Mouse (Mus musculus) CD4-positive, CD25-positive, alpha-beta regulatory T cell, adult 2 months (primary cell): ENCODE results near the gene Sspo.
A peak's percentile ranks its signal among the peaks of the same experiment; 100 is the strongest.

Experiments
- DNase-seq: peaks from one replicate; pipeline ENCODE4 v3.0.0-alpha.2; 2012; ENCODE audit warnings: low read depth, low spot score

Gene Sspo

GRCm38 (mm10) chr6:48447929-48448328, at the start of gene Sspo:
Gene Sspo (plus strand): TSS chr6:48448229.
- no peak for DNase-seq

- no peak for DNase-seq
These were observed 48.1 kb upstream of the Sspo start for GRCm38 (mm10) chr6:48399906-48400305.

GRCm38 (mm10) chr6:48404071-48404470, 44.0 kb upstream of the Sspo start:
- DNase-seq: no peak

GRCm38 (mm10) chr6:48409726-48410343, 38.2 kb upstream of the Sspo start:
- DNase-seq: no peak

DNA sequence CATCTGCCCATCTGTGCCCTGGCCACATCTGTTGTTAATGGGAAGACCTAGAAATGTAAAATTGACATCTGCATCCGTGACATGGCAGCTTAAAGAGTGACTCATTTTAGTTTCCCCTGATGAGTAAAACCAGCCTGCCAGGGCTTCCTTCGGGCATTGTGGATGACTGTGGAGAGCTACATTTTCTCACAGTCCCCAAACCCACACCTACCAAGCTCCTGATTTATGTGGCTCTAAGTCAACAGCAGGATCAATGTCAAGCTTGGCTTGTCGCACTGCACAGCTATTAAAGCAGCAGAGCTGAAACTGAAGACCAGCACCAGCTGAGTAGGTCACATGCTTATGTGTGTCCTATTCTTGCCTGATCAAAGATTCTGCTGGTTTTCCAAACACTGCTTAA, 37.5 kb upstream of the Sspo start:
- no peak for DNase-seq

- DNase-seq: no peak
These were observed 36.6 kb upstream of the Sspo start for GRCm38 (mm10) chr6:48411193-48412092.

DNA sequence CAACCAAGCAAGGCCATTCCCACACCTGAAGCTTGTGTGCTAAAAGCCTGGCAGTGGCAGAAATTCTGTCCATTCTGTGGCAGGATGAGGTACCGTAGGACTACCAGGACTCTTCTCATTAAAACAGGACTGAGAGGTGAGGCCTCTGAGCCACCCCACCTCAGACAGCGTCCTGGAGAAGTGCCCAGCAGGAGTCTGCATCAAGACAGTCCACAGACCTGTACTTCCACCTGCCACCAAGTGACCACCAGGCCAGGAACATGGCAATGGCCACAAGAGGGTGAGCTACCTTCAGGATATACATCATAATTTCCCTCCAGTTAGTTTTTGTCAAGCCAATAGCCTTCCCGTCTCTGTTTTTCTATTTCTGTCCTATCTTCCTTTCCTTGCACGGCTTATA, 35.9 kb upstream of the Sspo start:
- DNase-seq: no peak

DNA sequence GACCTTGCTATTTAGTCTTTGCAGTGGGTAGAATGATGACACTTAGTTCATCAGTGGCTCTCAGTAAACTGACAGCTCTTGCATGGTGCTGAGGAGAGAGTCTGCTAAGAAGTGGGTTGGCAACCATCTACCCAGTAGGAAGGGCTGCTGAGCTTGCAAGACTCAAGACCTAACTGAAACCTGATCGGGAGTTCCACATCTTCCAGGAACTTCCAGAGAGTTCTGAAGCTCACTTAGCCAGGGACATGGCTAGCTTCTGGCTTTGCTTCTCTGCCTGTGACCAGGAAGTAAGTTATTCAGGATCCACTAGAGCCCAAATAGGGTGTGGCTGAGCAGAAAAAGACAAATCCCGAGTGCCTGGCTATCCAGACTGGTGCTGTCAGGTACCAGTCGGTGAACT, 35.4 kb upstream of the Sspo start:
- no peak for DNase-seq

DNA sequence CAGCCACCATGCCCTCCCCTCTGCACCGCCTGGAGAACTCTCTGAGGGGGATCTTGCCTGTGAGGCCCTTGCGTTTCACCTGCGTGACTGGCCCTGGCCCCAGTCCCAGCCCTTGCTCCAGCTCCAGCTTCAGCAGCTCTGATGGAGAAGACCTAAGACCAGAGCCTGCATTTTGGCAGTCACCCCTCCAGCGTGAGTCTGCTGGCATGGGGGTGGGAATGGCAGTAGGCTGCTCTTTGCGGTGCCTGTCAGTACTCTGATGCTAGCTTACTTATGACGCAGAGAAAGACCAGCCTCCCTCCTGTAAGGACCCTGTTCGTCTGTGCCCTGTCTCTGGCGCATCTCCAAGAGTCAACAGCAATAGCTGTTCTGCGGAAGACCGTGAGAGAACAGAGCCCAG, 34.9 kb upstream of the Sspo start:
- DNase-seq: no peak

DNA sequence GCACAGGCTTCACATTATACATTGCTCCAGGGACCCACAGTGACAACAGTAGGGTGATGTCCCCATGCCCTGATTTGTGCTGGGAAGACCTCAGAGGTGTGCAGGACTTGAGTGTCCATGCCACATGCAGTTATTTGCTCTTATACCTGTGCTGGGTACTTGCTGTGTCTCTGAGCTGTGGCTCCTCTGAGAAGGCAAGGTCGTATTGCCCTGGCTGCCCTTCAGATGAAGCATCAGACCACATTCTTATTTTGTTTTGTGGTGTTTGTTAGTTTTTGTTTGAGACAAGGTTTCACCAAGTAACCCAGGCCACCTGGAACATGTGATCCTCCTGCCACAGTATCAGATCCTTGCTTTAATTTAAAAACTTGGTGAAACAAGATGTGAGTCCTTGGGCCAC, 33.1 kb upstream of the Sspo start:
- DNase-seq: no peak

DNA sequence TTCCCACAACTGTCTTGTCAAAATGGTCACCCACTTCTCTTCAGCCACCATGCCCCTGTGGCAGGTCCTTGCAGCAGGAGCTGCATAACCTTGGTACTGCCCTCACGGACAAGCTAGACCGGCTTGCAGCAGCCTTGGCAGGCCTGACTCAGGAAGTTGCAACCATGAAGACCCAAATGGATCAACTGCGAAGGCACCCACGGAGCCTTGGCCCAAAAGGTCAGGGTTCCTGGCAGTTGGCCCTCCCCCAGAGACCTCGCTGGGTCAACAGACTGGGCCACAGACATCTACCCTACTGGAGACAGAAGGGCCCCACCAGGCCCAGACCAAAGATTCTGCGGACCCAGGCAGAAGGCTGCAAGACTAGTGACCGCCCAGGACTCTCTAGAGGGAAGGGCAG, 32.4 kb upstream of the Sspo start:
- DNase-seq: no peak

- DNase-seq: no peak
These were observed 31.5 kb upstream of the Sspo start for GRCm38 (mm10) chr6:48416486-48416885.

DNA sequence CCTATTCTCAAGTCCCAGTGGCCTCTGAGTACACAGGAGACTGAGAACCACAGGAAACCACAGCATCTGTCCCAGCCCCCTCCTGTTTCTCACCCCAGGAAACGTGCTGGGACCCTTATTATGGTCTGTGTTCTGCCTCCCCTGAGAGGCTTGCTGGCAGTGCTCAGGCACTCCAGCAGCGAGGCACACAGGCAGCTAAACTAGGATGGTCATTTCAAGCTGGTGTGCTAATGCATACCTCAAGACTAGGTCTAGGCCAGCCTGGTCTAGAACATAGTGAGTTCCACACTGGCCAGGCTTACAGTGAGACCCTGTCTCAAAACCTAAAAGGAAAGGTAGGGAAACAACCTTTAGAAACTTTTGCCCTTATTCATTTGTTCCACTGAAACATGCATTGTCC, 27.4 kb upstream of the Sspo start:
- DNase-seq: no peak

DNA sequence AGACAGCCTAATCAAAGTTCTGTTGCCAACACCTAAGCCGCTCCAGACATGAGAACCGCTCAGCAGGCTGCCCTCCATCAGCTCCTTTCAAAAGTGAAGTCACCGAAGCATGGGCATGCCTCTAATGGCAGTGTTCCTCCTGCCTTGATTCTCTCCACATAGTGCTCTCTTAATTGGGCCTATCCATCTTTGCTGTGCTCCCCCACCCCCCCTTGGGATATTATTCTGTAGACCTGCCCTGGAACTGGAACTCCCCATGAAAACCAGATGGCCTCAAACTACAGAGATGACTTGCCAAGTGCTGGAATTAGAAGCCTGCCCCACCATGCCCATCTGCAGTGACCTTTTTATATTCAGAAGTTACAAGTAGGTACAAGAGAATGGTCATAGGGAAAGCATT, 24.7 kb upstream of the Sspo start:
- no peak for DNase-seq

DNA sequence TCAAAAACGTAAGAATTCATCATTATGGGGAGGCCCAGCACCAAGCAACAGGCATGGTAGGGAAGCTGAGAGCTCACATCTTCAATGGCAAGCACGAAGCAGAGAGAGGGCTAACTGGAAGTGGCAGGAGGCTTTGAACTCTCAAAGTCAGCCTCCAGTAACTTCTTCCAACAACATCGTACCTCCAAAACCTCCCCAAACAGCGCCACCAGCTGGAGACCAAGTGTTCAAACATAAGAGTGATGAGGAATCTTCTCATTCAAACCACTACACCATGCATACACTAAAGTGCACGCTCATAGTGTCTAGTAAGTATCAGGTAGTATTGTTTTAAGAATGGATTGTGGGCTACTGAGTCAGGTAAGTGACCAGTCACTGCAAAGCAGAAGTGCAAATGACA, 24.0 kb upstream of the Sspo start:
- DNase-seq: peak; percentile 24

DNA sequence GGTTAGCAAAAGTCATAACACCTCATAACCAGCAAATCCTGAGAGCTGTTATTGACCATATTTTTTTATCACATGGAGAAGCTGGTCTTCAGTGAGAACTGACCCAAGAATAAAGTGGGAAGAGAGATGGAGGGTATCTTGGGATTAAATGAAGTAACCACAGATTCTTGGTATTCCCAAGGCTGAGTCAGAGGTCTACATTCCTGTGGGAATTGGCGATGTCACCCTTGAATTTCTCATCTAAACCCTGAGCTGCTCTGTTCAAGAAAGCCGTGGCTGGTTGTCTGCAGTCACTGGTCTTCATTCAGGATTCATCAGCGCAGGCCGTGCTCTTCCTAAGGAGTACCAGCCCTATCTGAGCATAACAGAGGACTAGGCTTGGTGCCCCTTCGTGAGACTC, 21.1 kb upstream of the Sspo start:
- DNase-seq: no peak

DNA sequence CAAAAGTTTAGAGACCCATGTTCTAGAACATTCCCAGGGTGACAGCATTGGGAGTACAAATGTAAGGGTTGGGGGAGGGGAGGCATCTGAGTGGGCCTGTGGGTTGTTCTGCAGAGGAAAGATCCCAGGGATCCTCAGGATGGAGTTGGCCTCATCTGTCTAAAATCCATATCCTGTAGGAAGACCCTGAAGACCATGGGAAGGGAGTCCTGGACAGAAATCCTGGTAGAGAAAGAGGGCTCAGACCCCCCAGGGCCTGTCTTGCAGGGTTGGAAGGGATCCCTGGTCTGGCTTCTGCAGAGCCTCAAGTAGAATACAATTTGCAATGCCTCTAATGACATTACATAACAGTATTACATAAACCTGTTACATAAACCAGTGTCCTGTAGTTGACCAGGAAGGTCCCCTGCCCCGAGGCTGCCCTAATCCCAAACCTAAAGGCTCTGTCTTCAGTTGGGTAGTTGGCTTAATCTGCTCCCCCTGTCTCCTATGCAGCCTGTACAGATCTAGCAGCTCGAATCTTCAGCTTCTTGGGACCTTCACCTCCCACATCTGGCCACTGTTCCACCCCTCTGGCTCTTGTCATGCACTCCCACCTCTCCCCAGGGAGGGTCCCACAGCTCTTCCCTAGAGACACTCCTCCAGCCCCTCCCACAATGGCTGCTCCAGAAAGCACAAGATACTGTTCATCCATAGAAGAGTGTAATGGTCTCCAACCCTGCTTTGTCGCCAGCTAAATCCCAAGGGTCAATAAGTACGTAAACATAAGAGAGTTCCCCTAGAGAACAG, 19.1 kb upstream of the Sspo start:
- DNase-seq: no peak

DNA sequence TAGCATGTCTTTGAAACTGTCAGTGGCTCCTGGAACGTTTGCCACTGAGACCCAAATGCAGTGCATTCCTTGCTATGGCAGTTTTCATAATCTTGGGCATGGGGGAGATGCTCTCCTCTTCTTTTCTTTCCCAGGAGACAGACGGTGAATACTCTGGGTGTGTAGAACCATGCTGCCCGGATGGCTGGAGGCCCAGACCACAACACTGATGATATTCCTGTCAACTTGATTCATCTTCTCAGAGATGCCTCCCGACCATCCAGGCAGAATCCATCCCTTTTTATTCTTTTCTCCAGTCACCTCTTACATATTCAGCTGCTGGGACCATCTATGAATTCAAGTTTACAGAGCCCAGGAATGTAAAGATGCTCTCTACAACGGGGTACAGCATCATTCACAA, 17.3 kb upstream of the Sspo start:
- DNase-seq: no peak

DNA sequence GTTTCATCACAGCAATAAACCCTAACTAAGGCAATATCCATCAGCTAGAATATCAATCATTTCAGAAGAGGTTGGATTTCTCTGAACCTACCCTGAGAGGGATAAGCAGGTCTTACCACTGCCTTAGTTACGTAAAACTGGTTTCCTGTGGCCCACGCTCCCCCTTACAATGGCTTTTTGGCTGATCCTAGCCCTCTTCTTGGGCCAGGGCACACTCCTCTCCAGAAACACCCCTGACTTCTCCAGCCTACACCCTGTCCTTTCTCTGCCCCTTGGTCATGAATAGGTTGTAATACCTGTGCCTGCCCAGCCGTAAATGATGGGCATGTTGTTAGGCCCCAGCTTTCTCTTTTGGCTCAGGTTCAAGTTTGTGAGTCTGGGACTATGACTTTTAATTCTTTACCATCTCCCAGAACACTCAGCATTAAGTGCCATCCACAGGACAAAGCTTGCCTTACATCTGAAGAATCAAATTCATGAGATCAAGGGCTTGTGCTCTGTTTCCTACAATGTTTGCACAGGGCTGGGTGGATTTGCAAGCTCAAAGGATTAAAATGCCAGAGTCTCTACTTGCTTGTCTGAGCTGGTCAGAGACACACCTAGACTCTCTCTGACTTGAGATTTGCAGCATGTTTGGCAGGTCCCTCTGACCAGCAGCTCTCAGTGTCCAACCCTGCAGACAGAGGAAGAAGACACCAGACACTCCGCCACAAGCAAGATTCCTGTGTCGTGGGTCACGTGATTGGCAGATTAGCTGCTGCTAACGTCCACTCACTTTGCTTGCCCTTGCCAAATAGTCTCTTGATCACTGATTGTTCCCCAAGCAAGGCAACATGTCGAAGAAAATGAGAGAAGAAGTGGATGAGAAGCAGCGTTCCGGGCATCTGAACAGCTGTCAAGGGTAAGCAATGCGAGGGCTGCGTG, 14.9 kb upstream of the Sspo start:
- DNase-seq: no peak

GRCm38 (mm10) chr6:48434651-48435050, 13.4 kb upstream of the Sspo start:
- DNase-seq: no peak

GRCm38 (mm10) chr6:48435111-48435510, 12.9 kb upstream of the Sspo start:
- no peak for DNase-seq
